Mouse (Mus musculus): ENCODE measurements at regions not wholly inside any gene's neighbourhood (a gene's known extent, or its start where the extent isn't known, plus 50 kb on each side); places are given as distances from the start of the nearest gene placed in this dataset.
"Not testable (repeated sequence)": the region's sequence is repeated elsewhere in the genome, so short reads cannot be mapped to it uniquely, and the experiment has no call there.

GRCm38 (mm10) chr2:43072964-43073619 is 419.7 kb upstream of the Lrp1b start:
- no peak for DNase-seq (ENCODE audit: low spot score in 2 of 2)

GRCm38 (mm10) chr2:43097560-43098233 is 444.3 kb upstream of the Lrp1b start:
- no peak for DNase-seq (ENCODE audit: low spot score in 2 of 2)

- no peak for DNase-seq (ENCODE audit: low spot score in 2 of 2)
These were observed 435.3 kb upstream of the Kynu start for GRCm38 (mm10) chr2:43119862-43120261.

GRCm38 (mm10) chr2:43153574-43153973 is 401.6 kb upstream of the Kynu start:
- DNase-seq (ENCODE audit: low spot score in 2 of 2), result no peak

- DNase-seq (ENCODE audit: low spot score in 2 of 2), result no peak
These were observed 373.0 kb upstream of the Kynu start for GRCm38 (mm10) chr2:43182105-43182504.

GRCm38 (mm10) chr2:43195531-43195930 is 359.6 kb upstream of the Kynu start:
- DNase-seq (ENCODE audit: low spot score in 2 of 2), result not testable (repeated sequence)

- no peak for DNase-seq (ENCODE audit: low spot score in 2 of 2)
These were observed 346.9 kb upstream of the Kynu start for GRCm38 (mm10) chr2:43208223-43208622.

- DNase-seq (ENCODE audit: low spot score in 2 of 2), result no peak
These were observed 341.2 kb upstream of the Kynu start for GRCm38 (mm10) chr2:43213901-43214300.

- no peak for DNase-seq (ENCODE audit: low spot score in 2 of 2)
These were observed 338.0 kb upstream of the Kynu start for GRCm38 (mm10) chr2:43217119-43217518.

- DNase-seq (ENCODE audit: low spot score in 2 of 2), result no peak
These were observed 332.4 kb upstream of the Kynu start for GRCm38 (mm10) chr2:43222721-43223120.

- DNase-seq (ENCODE audit: low spot score in 2 of 2), result not testable (repeated sequence)
These were observed 330.4 kb upstream of the Kynu start for GRCm38 (mm10) chr2:43224728-43225127.

GRCm38 (mm10) chr2:43246786-43247185 is 308.3 kb upstream of the Kynu start:
- no peak for DNase-seq (ENCODE audit: low spot score in 2 of 2)

GRCm38 (mm10) chr2:43248671-43249070 is 306.5 kb upstream of the Kynu start:
- no peak for DNase-seq (ENCODE audit: low spot score in 2 of 2)

- no peak for DNase-seq (ENCODE audit: low spot score in 2 of 2)
These were observed 300.4 kb upstream of the Kynu start for GRCm38 (mm10) chr2:43254709-43255108.

- DNase-seq (ENCODE audit: low spot score in 2 of 2), result no peak
These were observed 284.3 kb upstream of the Kynu start for GRCm38 (mm10) chr2:43270802-43271201.

GRCm38 (mm10) chr2:43272080-43272479 is 283.0 kb upstream of the Kynu start:
- no peak for DNase-seq (ENCODE audit: low spot score in 2 of 2)

- DNase-seq (ENCODE audit: low spot score in 2 of 2), result peak in 1 of 2 experiments; percentile 5
These were observed 281.1 kb upstream of the Kynu start for GRCm38 (mm10) chr2:43274012-43274411.

GRCm38 (mm10) chr2:43295801-43296200 is 259.3 kb upstream of the Kynu start:
- no peak for DNase-seq (ENCODE audit: low spot score in 2 of 2)

- no peak for DNase-seq (ENCODE audit: low spot score in 2 of 2)
These were observed 231.3 kb upstream of the Kynu start for GRCm38 (mm10) chr2:43323836-43324235.

GRCm38 (mm10) chr2:43364301-43364700 is 190.8 kb upstream of the Kynu start:
- no peak for DNase-seq (ENCODE audit: low spot score in 2 of 2)

- DNase-seq (ENCODE audit: low spot score in 2 of 2), result no peak
These were observed 189.3 kb upstream of the Kynu start for GRCm38 (mm10) chr2:43365812-43366211.

GRCm38 (mm10) chr2:43403348-43403747 is 151.8 kb upstream of the Kynu start:
- DNase-seq (ENCODE audit: low spot score in 2 of 2), result no peak

- no peak for DNase-seq (ENCODE audit: low spot score in 2 of 2)
These were observed 150.8 kb upstream of the Kynu start for GRCm38 (mm10) chr2:43404163-43404967.
